Mouse (Mus musculus) spleen, postnatal 4 days (tissue): ENCODE data around the gene Ptprd.
"Not testable (repeated sequence)": the region's sequence is repeated elsewhere in the genome, so short reads cannot be mapped to it uniquely, and the experiment has no call there.

Experiments
- DNase-seq, 2 experiments: peaks; one replicate each; pipeline ENCODE4 v3.0.0; 2022; ENCODE audit warnings: low spot score in 2 of 2

Gene Ptprd

DNA sequence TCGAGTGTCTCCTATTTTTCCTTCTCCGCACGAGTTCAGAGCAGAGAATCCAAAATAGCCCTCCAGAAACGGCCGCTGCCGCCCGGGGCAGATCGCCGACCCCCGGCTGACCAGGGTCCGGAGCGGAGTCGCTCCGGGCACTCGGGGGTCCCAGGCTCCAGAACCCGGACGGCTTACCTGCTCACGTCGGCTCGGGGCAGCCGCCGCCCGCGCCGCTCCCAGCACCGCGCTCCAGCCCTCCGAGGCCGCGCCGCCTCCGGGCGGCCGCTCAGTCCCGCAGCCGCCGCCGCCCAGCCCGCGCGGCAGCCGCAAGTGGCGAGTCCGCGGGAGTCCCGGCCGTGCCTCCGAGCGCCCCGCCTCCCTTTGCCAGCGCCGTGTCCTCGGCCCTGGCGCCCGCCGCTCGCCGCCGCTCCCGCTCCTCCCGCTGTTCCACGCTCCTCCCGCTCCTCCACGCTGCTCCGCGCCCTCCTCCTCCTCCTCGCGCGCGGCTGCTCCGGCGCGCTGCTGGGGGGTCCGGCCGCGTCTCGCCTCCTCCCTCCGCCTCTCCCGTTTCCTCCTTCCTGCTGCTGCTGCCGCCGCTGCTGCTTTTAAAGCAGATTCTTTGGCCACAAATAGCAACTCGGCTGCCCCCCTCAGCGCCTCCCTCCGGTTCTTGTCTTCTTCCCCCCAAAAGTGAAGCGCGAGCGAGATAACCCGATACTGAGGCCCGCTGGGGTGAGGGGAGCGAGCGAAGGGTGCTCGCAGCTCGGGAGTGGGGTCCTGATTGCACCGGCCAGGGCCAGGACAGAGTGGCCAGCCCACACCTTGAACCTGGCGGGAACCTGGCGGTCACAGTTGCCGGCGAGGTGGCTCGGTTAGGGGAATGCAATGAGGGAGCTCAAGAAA is 1762.1 kb downstream of the Ptprd start:
- peak in 1 of 2 experiments; percentile 12 for DNase-seq

DNA sequence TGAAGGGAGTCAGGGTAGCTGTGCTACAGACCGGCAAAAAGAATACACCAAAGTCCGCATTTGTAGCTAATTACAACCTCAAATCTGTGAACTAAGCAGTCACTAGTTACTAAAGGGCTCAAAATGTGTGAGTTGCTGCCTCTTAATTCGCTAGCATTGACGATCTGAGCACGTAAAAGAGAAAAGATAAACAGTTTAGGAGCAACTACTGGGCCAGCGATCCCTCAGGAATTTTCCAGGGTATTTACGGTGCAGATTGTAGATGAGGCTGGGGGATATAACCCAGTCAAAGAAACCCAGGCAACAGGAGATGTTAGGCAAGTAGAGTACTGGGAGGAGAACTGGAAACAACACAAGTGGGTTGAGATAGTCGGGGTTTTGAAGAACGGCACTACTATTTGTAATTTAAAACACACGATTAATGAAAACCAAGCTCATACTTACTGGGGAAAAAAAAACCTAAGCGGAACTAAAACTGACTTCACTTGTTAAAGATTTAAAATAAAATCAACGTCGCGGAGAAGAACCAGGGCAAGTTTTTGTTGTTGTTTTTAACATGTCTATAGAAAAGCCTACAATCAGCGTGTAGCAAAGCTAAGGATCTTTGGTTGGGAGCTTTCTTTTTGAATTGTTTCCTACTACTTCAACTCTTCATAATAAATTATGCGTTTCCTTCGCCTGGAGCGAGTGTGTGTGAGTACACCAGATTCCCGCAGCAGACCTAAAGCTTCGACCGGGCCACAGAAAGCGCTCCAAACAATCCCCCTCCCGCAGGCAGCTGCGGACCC is 1762.9 kb downstream of the Ptprd start:
- DNase-seq: no peak

DNA sequence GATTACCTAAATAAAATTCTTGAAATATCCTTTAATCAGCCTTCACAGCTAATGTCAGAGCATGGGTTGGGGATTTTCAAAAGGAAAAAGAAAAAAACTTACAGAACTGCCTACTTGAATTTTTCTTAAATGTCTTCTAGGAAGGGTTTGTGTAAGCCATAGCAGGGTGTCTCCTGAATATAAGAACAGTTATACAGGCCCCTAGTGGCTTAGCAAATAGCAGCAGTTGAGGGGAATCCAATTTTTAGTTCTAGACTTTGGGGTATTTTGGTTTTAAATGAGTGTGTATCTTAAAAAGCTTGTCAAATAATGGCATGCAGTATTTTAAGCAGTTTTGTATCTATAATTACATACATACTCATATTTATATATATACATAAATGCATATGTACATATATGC is 1764.4 kb downstream of the Ptprd start:
- DNase-seq: no peak

DNA sequence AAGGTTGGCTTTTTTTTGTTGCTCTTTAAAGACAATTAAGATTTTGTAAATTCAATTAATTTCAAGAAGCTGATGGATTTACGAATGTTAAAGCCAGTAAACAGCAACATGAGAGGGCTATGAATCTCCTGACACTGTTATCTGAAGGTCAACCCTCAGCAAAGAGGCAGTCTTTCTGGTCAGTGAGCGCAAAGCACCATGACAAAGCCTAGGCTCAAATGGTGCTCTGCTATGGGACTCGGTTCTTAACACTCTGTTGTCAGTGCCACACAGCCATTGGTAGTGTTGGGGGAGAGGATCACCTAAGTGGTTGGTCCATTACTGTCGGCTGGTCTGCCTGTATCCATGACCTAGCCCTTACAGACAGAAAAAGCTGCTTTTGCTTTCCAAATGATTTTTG is 1767.0 kb downstream of the Ptprd start:
- DNase-seq: no peak

DNA sequence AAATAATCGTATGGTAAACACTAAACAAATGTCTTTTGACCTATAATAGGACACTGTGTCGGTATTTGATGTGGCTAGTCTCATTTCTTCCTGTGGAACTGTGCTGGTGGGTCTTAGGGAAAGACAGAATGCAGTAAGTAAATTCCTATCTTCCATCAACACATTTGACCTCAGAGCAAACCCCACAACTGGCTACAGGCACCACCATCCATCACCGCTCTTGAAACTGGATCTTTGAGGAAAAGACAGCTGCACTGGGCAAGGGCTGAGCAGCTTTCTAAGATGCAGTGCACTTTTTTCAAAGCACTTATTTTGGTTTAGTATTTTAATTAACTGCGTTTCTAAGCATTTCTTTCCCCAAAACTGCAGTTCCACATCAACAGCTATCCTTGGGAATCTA is 1768.2 kb downstream of the Ptprd start:
- DNase-seq: no peak

DNA sequence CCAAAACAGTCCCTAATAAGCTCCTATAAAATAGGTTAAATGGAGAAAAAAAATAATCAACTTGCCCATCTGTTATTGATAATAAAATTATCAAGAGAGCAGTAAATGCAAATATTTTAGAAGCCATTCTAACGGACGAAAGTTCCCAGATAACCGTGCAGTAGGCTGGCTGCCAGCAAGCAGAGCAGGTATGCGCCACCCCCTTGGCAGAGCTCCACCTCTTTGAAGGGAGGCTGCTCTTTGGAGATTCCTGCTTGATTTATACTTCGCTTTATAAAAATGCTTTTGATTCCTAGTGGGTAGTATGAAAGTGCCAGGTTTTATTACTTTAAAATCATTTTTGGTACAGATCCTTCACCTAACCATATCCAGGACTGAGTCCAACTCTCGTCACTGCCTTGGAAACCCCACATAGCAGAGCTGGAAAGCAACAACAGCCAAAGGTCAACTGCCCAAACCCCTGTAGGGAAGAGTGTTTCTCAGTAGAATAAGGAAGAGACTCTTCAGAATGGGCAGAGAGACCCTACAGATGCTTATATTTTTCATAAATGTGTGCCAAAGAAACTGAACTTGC is 1770.9 kb downstream of the Ptprd start:
- no peak for DNase-seq

DNA sequence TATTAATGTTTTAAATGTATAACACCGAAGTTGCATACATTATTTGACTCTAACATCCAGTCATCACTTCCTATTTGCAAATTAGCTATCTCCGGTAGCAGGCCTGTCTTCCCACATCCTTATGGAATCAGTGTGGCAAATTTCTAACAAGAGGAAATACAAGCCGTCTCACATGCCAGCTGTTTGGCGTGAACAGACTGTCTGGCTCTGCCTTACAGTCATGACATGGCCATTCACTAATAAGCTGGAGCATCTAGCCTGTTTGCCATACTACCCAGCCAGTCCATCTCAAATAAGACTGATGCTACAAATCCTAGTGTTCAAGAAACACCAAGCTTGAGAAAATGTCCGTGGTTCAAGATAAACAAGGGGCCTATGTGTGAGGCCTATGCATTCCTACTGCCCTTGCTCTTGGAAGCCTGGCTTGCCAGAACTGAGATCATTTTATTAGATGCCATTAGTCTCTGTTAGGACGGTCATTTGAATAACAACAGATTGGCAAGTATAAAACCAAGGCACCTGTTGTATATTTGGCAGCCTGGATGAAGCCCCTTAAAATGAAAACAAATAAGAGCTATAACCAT is 1773.2 kb downstream of the Ptprd start:
- DNase-seq: no peak

DNA sequence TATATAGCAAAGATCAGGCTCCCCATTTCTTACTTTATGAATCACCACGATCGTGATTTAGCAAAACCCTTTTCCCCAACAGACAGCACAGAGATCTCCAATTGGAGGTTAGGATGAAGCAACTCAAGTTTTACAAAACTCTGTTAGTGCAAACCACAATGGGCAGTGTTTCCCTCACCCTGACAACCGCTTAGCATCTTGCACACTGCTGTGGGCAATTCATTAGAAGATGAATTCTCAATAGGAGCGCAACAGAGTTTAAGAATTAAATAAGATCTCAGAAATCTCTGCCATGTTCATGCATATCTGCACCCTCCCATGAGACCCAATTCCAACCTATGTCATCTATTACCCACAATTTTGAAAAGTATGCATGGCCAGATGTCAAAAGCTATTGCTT is 1773.7 kb downstream of the Ptprd start:
- DNase-seq: no peak

DNA sequence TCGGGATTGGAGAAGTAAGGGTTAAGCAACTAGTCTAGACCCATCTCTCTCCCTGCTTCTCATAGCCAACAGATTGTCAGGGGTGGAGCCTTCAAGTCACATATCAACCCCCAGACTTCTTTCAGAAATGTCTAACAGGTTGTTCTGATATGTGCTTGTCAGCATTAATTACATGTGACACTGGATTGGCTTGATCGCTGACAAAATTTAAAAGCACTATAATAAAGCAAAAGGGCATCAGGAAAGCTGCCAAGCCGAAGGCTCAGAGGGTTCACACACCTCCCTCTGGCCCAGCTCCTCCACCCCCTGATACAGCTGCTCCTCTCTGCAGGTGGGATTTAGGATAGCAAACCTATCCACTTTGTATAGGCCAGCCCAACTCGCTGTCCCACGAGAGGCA is 1775.8 kb downstream of the Ptprd start:
- DNase-seq: no peak

DNA sequence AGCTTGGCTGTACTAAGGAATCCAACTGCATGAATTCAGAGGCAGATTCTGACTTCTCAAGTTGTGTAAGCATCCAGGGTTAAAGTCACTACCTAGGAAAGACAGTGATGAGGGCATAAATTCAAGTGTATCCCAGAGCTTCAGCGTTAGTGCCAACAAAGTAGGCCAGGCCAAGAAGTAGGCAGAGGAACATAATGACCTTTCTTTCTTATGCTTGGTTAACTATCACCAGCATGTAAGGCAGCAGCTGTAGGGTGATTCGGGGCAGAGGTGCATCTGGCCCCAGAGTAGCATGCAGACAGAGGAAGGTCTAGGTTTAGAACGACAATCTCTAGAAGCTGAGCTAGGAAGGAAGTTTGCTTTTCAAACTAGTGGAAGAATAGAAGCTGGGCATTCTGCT is 1782.0 kb downstream of the Ptprd start:
- no peak for DNase-seq

DNA sequence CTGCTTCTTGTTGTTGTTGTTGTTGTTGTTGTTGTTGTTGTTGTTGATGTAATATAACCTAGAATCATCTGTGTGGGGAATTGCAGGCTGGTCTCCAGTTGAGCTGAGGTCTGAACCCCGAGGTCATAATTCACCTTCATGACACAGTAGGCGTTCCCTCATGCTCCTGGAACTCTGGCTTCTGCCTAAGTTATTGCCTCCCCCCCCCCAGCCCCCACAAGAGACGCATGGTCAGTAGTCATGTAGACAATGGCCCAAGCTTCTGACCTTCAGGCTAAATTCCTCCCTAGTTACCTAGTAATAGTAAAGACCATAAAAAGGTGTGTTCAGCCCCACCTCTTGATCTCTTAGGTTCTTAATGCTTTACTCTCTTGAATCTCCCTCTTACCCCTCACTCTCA is 1784.7 kb downstream of the Ptprd start:
- not testable (repeated sequence) for DNase-seq

DNA sequence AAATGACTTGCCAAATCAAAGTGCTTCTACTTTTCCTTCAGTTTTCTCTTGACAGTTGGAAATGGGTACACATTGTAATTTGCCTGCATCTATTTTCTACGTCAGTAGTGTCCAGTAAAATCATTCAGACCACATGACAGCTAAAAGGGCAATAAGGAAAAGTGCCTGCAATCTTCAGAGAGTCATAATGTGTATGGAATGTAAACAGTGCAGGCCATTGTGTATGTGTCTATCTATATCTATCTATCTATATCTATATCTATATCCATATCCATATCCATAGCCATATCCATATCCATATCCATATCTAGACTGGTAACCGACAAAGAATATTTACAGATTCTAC is 1786.6 kb downstream of the Ptprd start:
- no peak for DNase-seq

DNA sequence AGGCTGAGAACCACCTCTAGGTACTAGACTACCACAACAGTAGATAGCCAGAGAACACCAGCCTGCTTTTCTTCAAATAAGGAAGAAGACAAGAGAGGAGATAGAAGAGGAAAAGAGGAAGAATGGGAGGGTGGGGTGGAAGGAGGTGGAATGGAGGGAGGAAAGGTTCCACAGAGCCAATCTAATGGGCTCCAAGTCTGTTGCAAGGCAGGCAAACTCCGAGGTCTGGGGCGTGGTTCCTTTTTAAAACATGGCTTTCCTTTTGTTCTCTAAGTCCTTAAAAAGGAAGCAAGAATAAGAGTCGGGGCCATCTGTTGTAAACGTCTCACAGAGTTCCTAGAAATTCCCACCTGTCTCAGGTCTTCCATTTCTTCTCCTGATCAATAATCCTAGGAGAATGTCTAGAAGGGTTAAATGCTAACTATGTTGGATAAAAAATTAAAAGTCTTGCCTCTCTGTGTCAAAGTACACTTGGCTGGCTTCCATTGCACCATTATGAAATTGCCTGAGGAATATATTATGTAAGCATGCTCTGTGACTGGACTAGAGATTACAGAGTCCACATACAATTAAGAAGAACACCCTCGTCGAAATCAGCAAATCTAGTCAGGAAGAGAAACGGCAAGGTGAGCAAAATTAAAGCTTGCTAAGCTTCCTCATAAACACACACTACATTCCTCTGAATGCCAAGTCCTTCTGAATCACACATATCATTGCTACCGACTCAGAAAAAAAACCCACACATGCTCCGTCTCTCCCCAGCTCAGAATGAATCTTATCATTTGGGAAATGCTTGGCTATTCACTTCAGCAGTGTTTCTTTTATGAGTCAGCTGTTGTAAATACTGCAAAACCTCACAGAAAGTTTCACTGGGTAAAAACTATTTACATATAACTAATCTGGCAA is 1787.2 kb downstream of the Ptprd start:
- no peak for DNase-seq

DNA sequence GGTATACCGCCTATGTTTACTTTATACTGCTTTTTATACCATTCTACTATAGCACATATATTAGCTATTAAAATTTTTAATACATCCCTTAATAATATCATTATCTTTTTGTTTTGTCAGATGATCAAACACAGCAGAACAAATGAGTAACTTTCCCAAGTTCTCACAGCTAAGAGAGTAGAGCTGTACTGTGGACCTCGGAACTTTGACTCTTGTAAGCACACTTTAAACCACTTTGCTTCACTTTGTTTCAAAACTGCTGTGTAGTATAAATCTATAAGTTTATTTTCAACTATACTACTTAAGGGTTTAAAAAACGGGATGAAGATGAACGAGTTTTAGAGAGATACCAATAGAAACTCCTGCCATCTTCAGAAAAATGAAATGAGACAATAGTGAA is 1789.6 kb downstream of the Ptprd start:
- no peak for DNase-seq

DNA sequence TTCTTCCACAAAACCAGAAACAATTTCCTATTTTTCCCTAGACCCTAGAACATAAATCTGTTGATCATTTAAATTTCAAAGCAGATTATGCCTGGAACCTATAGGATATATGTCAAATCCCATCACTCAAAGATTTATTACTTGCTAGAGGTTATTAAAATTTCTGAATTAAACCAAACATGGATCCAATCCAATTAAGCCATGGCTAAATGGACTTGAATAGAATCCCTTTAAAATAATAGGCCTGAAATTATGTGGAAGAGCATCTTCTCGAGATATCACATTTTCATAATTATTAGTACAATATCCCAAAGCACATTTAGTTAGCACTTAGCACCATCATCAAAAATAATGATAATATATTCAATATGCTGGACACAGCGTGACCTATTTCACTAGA is 1792.1 kb downstream of the Ptprd start:
- no peak for DNase-seq

DNA sequence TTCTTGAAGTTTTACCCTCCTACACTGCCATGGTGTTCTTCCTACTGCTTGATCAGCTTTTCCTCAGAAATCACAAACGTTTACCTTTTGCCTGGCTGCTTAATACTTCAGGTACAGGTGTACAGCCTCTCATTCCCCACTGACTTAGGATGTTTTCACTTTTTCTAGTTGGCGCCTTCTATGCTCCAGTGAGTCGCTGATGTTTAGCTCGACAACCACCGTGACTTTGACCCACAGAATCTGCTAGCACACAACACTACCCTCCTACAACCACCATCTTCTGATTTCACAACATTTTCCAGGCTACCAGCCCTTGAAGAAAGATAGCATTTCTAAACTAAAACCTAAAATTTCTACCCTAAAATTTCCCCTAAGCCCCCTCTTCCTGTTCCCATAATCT is 1794.1 kb downstream of the Ptprd start:
- DNase-seq: no peak

DNA sequence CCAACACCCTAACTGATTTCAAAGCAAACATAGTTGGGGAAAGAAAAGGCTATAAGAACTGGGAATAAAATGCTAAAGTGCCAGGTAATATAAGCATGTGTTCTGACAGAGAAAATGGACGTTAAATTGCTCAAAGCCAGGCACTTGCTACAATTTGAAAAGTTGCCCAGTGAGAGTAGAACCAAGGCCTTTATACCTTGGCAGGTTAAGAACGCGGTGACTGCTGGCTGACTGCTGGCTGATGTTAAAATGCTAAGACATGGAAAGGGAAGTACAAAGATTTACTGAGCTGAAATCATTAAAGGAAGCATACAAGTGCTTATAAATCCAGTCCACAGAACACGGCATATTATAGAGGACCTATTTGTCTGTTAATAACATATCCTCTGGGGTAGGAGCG is 1796.1 kb downstream of the Ptprd start:
- no peak for DNase-seq

DNA sequence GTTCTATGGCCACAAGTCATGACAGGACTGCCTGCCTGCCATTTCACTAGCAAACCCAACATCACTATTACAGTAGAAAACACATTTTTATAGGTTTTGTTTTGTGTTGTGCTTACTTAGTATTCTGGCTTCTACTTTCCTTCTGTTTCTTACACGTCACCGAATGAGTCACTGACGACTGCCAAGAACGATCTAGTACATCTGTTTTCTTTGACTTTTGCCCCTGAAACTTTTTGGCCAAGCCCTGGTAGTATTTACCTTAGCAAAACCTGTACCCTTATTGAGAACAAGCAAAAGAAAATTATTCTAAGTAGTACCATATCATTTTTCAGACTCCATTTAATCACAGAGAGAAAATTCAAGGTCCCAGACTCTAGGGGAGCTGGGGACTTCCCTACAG is 1797.2 kb downstream of the Ptprd start:
- DNase-seq: no peak

DNA sequence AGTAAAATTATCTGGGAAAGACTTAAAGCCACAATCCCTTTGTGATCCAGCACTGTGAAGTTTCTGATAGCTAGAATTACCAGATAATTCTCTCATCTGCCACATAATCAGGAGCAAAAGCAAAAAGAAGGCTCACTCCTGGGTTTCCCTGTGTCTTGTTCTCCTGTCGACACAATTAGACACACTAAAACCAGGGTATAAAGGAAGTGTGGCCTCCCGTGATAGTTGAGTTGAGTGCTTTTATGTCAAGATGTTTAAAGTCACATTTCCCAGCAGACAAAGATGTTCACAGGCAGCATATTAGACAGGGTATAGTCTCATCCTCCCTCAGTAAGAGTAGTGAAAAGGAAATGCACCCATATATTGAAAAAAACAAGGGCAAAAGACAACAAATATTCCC is 1801.7 kb downstream of the Ptprd start:
- DNase-seq: no peak

DNA sequence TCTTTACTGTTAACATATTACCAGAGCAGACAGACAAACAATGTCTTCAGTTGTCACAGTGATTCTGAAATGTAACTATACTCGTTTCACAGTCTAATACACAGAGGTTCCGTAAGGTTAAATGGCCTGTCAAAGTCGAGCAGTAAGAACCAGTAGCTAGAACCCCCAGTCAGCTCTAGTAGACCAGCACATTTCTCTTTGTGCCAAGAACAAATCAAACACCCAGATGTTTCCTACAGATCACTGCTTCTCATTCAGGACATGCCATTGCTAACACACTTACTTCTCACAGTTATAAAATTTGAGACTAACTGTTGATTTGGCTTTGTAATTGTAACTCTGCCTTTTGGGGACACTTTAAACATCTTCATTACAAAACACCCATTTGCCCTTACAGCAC is 1802.6 kb downstream of the Ptprd start:
- DNase-seq: no peak

DNA sequence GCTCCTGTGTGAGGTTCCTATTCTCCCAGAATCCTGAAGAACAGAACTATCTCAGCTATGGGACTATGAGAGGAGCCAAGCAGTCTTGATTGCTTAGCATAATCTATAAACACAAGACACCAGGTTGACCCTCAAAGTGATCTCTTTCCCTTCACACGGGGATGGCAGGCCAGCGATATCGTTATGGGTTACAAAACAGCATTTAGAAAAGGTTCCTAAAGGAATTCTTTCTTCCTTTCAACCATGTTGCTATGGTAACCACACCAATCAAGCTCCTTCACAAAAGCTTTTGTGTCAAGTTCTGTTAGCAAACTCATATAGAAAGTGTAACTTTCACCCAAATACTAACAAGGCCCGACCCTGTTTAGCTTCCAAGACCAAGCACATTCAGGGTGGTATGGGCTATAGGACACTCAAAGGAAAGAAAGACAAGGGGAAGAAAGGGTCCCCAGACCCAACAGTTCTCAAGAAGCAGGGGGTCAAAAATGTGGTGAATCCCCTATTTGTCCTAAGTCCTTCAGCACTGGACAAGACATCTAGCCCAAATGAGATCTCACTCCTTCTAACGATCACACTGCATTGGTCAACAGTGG is 1805.8 kb downstream of the Ptprd start:
- DNase-seq: no peak
